Mouse (Mus musculus) ES-E14 (cell line): ENCODE data around the gene Pnkd.

Experiments
- CHD2 ChIP-seq: IDR thresholded peaks from 2 replicates; pipeline ENCODE4 v1.6.1; 2014; ENCODE audit warnings: mild to moderate bottlenecking, low read depth, low read length, inconsistent platforms
- HCFC1 ChIP-seq: IDR thresholded peaks from 2 replicates; pipeline ENCODE4 v1.6.1; 2012; ENCODE audit warnings: low read length, inconsistent platforms, borderline replicate concordance; ENCODE audit not compliant: insufficient read depth
- MAFK ChIP-seq: IDR thresholded peaks from 2 replicates; pipeline ENCODE4 v1.6.1; 2014; ENCODE audit warnings: mild to moderate bottlenecking, low read depth, low read length, inconsistent platforms; ENCODE audit not compliant: insufficient read depth

DNA sequence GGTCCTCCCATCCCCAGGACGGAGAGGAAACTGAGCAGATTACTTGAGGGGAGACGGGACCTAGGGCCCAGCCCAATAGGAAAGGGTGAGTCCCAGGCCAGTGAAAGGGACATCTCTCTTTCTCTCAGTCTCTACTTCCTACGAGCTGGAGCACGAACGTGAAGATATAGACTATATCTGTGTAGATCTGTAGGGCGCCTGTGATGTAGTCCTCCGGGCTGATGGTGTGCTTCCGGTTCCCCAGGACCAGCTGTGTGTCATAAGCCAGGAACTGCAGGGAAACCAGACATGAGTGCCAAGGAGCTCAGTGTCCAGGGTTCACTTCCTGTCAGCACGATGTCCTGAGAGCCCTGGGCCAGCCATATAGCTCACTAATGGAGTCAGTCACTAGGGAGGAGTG lies 4.5 kb downstream of the Pnkd start:
- TF ChIP-seq CHD2, result no peak
- TF ChIP-seq MAFK, result no peak
- no peak for TF ChIP-seq HCFC1
